Mouse (Mus musculus): Measurements from ENCODE around the gene Dnmbp.

GRCm38 (mm10) chr19:43976661-43977060 lies 36.7 kb upstream of the Dnmbp start:
- no peak for TF ChIP-seq CTCF (IDR thresholded peaks at IDR 0.05; ENCODE audit: control insufficient read depth, insufficient read depth, insufficient read length)
- TF ChIP-seq USF1 (IDR thresholded peaks at IDR 0.05; ENCODE audit: low read depth) = no peak
- no peak for TF ChIP-seq CEBPB (IDR thresholded peaks at IDR 0.05; ENCODE audit: low read depth)
